Mouse (Mus musculus) olfactory bulb, adult 2 months (tissue): ENCODE results near the gene B4galnt1. TPM values are rescaled to one million over a fixed set of nuclear protein-coding genes. Genes with fewer than 3 reads are reported as not detected.

Experiments used
- H3K27ac ChIP-seq: fragments of 200-500 bp; 2 replicates; pipeline ENCODE4 v1.5.1; 2012; ENCODE audit warnings: low read depth, low read length; ENCODE audit not compliant: insufficient read depth
- H3K4me1 ChIP-seq: fragments of 200-500 bp; 2 replicates; pipeline ENCODE4 v1.6.1; 2012; ENCODE audit warnings: low read length; ENCODE audit not compliant: control insufficient read depth, insufficient read depth
- H3K4me3 ChIP-seq: fragments of 200-500 bp; 2 replicates; pipeline ENCODE4 v1.5.1; 2012; ENCODE audit warnings: mild to moderate bottlenecking, low read depth, low read length, moderate library complexity; ENCODE audit not compliant: insufficient read depth
- CTCF ChIP-seq: fragments of 200-500 bp; IDR thresholded peaks from 2 replicates; pipeline ENCODE4 v1.5.1; 2012; ENCODE audit warnings: low read depth, mild to moderate bottlenecking, low read length, moderate library complexity; ENCODE audit not compliant: insufficient read depth
- POLR2A ChIP-seq: fragments of 200-500 bp; IDR thresholded peaks from 2 replicates; pipeline ENCODE4 v1.6.1; 2012; ENCODE audit warnings: mild to moderate bottlenecking, low read depth, low read length, moderate library complexity; ENCODE audit not compliant: insufficient read depth
- WGBS: fragments of 180-500 bp; shearing (Covaris S2); methylation state at CpG from one replicate; pipeline ENCODE4 v1.1.7; 2018; 5-methylcytosine and 5-hydroxymethylcytosine counted together
- polyA plus RNA-seq: library from polyadenylated mRNA; stranded (reverse); fragments of >200 nt; gene quantifications from 2 replicates; pipeline ENCODE4 v1.2.4, GENCODE M21; 2012; ENCODE audit warnings: low replicate concordance; ENCODE audit not compliant: missing spikeins, insufficient read depth, insufficient read length

Gene B4galnt1
- polyA plus RNA-seq, 1 experiment, result not detected

GRCm38 (mm10) chr10:127165354-127165653, 279 bp downstream of the B4galnt1 start:
- TF ChIP-seq POLR2A (no peak), CTCF (no peak)
- Histone ChIP-seq H3K27ac (peak overlapping the region; percentile 88), H3K4me3 (peak overlapping the region; percentile 83), H3K4me1 (peaks cover 22% of the 10 kb centered on the region)
- WGBS, result under 1% methylated on average over 42 of the region's 42 CpGs

- TF ChIP-seq POLR2A (peak; percentile 22; the same call in 1 of the 2 replicates), CTCF (no peak)
- Histone ChIP-seq H3K4me3 (peak overlapping the region; percentile 83), H3K27ac (peak overlapping the region; percentile 88), H3K4me1 (peaks cover 27% of the 10 kb centered on the region)
- WGBS, result under 1% methylated on average over 55 of the region's 56 CpGs
Measured at GRCm38 (mm10) chr10:127165654-127166403, 804 bp downstream of the B4galnt1 start.

GRCm38 (mm10) chr10:127166404-127166715, 1.3 kb downstream of the B4galnt1 start:
- 6% methylated on average over 11 of the region's 11 CpGs for WGBS

GRCm38 (mm10) chr10:127166771-127167613, 2.0 kb downstream of the B4galnt1 start:
- WGBS, result 36% methylated on average over 15 of the region's 15 CpGs

More at GRCm38 (mm10) chr10:127166404-127166715, 1.3 kb downstream of the B4galnt1 start:
- TF ChIP-seq CTCF, result no peak
- TF ChIP-seq POLR2A, result no peak
- Histone ChIP-seq H3K4me1 (peaks cover 31% of the 10 kb centered on the region), H3K27ac (peak overlapping the region; percentile 88), H3K4me3 (peak overlapping the region; percentile 83)

GRCm38 (mm10) chr10:127167614-127168192, 2.7 kb downstream of the B4galnt1 start:
- Histone ChIP-seq H3K4me3 (no peak overlapping the region), H3K27ac (no peak overlapping the region), H3K4me1 (peaks cover 30% of the 10 kb centered on the region)
- WGBS, result 62% methylated on average over 10 of the region's 10 CpGs
- TF ChIP-seq POLR2A, result no peak

More at GRCm38 (mm10) chr10:127166771-127167613, 2.0 kb downstream of the B4galnt1 start:
- H3K4me1 ChIP-seq, result peaks cover 31% of the 10 kb centered on the region
- H3K4me3 ChIP-seq, result peak overlapping the region; percentile 83
- TF ChIP-seq POLR2A, result no peak
- no peak for TF ChIP-seq CTCF
- peak overlapping the region; percentile 88; the same call in 1 of the 2 replicates for H3K27ac ChIP-seq

- Histone ChIP-seq H3K27ac (no peak overlapping the region), H3K4me1 (peaks cover 23% of the 10 kb centered on the region), H3K4me3 (no peak overlapping the region)
- WGBS, result 31% methylated on average over 22 of the region's 22 CpGs
- TF ChIP-seq CTCF (no peak), POLR2A (no peak)
Measured at GRCm38 (mm10) chr10:127170002-127170401, 5.0 kb downstream of the B4galnt1 start.

GRCm38 (mm10) chr10:127170837-127171272, 5.8 kb downstream of the B4galnt1 start:
- peak overlapping the region; percentile 12 for H3K4me3 ChIP-seq
- peaks cover 23% of the 10 kb centered on the region for H3K4me1 ChIP-seq
- no peak overlapping the region for H3K27ac ChIP-seq
- TF ChIP-seq CTCF, result peak; percentile 97
- TF ChIP-seq POLR2A, result no peak
- WGBS, result 4% methylated on average over 29 of the region's 29 CpGs

- Histone ChIP-seq H3K4me1 (peaks cover 20% of the 10 kb centered on the region), H3K4me3 (no peak overlapping the region), H3K27ac (no peak overlapping the region)
- TF ChIP-seq POLR2A (no peak), CTCF (no peak)
- WGBS, result 89% methylated on average over 15 of the region's 15 CpGs
Measured at GRCm38 (mm10) chr10:127171631-127172200, 6.7 kb downstream of the B4galnt1 start.
